Mouse (Mus musculus) subcutaneous adipose tissue, adult 2 months (tissue): Measurements from ENCODE around the gene Aass. TPM values are rescaled to one million over a fixed set of nuclear protein-coding genes. Genes with fewer than 3 reads are reported as not detected.

Experiments used
- polyA plus RNA-seq: library from polyadenylated mRNA; depleted of rRNA; stranded (reverse); fragments of >200 nt; gene quantifications from 2 replicates; pipeline ENCODE4 v1.2.3, GENCODE M21; 2012; ENCODE audit warnings: low replicate concordance; rRNA removed

Gene Aass
- 0.18 and 0.29 TPM in 2 replicates for polyA plus RNA-seq

DNA sequence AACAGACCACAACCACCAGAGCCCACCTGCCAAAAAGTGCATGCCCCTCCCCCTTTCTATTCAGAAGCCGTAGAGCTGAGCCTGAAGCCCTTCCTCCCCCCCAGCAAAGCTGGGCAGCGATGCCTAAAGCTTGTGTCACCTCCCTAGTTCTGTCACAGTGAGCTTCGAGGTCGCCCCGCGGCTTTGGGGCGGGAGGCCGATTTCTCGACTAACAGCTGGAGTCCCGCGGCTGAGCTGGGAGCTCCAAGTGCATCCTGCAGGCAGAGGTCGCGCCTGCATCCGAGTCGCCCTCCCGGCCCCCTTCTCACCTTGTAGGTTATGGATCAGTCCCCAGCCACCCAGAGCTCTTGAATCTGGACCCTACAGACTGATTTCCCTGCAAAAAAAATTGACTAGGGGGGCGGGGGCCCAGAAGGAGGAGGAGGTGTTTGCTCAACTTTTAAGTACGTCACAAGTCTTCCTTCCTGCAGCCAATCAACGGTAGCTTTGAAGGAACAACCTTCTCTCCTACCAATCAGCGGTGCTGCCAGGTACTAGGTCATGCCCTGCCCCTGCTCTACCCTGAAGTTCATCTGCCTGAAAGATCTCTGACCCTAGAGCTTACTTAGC, at the start of gene Aass:
Gene Aass (minus strand): TSS at position 414 of the 609 bp plus-strand sequence.

Other genes with a start within 250 kb of the Aass start
- not detected in 2 replicates for gene Fezf1, start 115.4 kb upstream of the Aass start, polyA plus RNA-seq